Mouse (Mus musculus): Measurements from ENCODE around the gene Htr1d. TPM values are rescaled to one million over a fixed set of nuclear protein-coding genes. Genes with fewer than 3 reads are reported as not detected.

The Htr1d gene
- total RNA-seq (2021) = not detected
- long read RNA-seq, experiment 1 = 0 reads
- long read RNA-seq, experiment 2 = 0 reads

- no peak for DNase-seq (ENCODE audit: low spot score)
Measured at GRCm38 (mm10) chr4:136423224-136423623, at the start of gene Htr1d. Gene Htr1d, plus strand, starts transcription at chr4:136423524.

- DNase-seq (ENCODE audit: low spot score) = no peak
Measured at GRCm38 (mm10) chr4:136377001-136377400, 46.3 kb upstream of the Htr1d start.

GRCm38 (mm10) chr4:136383052-136383451 is 40.3 kb upstream of the Htr1d start:
- DNase-seq (ENCODE audit: low spot score) = no peak

GRCm38 (mm10) chr4:136383839-136384238 is 39.5 kb upstream of the Htr1d start:
- DNase-seq (ENCODE audit: low spot score) = no peak

GRCm38 (mm10) chr4:136387261-136387660 is 36.1 kb upstream of the Htr1d start:
- DNase-seq (ENCODE audit: low spot score) = no peak

GRCm38 (mm10) chr4:136401806-136402205 is 21.5 kb upstream of the Htr1d start:
- no peak for DNase-seq (ENCODE audit: low spot score)

GRCm38 (mm10) chr4:136407831-136408230 is 15.5 kb upstream of the Htr1d start:
- DNase-seq (ENCODE audit: low spot score) = no peak

- DNase-seq (ENCODE audit: low spot score) = no peak
Measured at GRCm38 (mm10) chr4:136411995-136412765, 11.1 kb upstream of the Htr1d start.

- no peak for DNase-seq (ENCODE audit: low spot score)
Measured at GRCm38 (mm10) chr4:136415477-136415876, 7.8 kb upstream of the Htr1d start.

- no peak for DNase-seq (ENCODE audit: low spot score)
Measured at GRCm38 (mm10) chr4:136418962-136419361, 4.4 kb upstream of the Htr1d start.

GRCm38 (mm10) chr4:136419386-136419785 is 3.9 kb upstream of the Htr1d start:
- DNase-seq (ENCODE audit: low spot score) = no peak

- no peak for DNase-seq (ENCODE audit: low spot score)
Measured at GRCm38 (mm10) chr4:136424120-136424999, 1.0 kb downstream of the Htr1d start.

GRCm38 (mm10) chr4:136425000-136425288 is 1.6 kb downstream of the Htr1d start:
- DNase-seq (ENCODE audit: low spot score) = no peak

GRCm38 (mm10) chr4:136430609-136431375 is 7.5 kb downstream of the Htr1d start:
- DNase-seq (ENCODE audit: low spot score) = no peak

- DNase-seq (ENCODE audit: low spot score) = peak; percentile 38
Measured at GRCm38 (mm10) chr4:136431376-136431693, 8.0 kb downstream of the Htr1d start.

GRCm38 (mm10) chr4:136434029-136434428 is 10.7 kb downstream of the Htr1d start:
- DNase-seq (ENCODE audit: low spot score) = no peak

GRCm38 (mm10) chr4:136439106-136439505 is 15.8 kb downstream of the Htr1d start:
- DNase-seq (ENCODE audit: low spot score) = no peak

- DNase-seq (ENCODE audit: low spot score) = peak; percentile 49
Measured at GRCm38 (mm10) chr4:136441354-136442043, 18.2 kb downstream of the Htr1d start.

- no peak for DNase-seq (ENCODE audit: low spot score)
Measured at GRCm38 (mm10) chr4:136444561-136444960, 21.2 kb downstream of the Htr1d start.

- DNase-seq (ENCODE audit: low spot score) = no peak
Measured at GRCm38 (mm10) chr4:136449795-136450194, 26.5 kb downstream of the Htr1d start.

GRCm38 (mm10) chr4:136450271-136450670 is 26.9 kb downstream of the Htr1d start:
- DNase-seq (ENCODE audit: low spot score) = no peak

Data from gastrocnemius, adult 18-20 months (tissue).